Mouse (Mus musculus): Measurements from ENCODE around the gene Bmx. TPM values are rescaled to one million over a fixed set of nuclear protein-coding genes. Genes with fewer than 3 reads are reported as not detected.

Gene Bmx
- polyA plus RNA-seq (2012) = not detected in 2 replicates

GRCm38 (mm10) chrX:164258057-164258456, at the start of gene Bmx:
TSS of gene Bmx (minus strand) at chrX:164258193.
- TF ChIP-seq GATA1 (IDR thresholded peaks at IDR 0.05; ENCODE audit: low read length) = no peak

GRCm38 (mm10) chrX:164306250-164306649, 48.3 kb upstream of the Bmx start:
- TF ChIP-seq GATA1 (IDR thresholded peaks at IDR 0.05; ENCODE audit: low read length) = no peak

DNA sequence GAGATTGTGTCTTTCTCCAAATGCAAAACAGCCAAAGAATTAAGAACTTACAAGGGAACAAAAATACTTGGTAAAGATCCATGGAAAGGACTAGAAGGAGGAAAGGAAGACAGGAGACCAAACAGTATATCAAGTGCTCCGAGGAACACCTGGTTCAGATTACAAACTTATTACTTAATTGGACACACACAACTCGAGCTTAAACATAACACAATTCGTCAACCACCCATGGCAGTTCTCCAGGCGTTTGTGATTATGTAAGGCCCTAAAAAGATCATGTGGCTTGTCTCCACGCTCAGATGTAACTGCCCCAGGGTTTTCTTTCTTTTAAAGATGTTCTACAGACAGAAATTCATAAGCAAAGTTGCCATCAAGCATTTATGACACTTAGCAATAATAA, 33.2 kb upstream of the Bmx start:
- TF ChIP-seq GATA1 (IDR thresholded peaks at IDR 0.05; ENCODE audit: low read length) = no peak

DNA sequence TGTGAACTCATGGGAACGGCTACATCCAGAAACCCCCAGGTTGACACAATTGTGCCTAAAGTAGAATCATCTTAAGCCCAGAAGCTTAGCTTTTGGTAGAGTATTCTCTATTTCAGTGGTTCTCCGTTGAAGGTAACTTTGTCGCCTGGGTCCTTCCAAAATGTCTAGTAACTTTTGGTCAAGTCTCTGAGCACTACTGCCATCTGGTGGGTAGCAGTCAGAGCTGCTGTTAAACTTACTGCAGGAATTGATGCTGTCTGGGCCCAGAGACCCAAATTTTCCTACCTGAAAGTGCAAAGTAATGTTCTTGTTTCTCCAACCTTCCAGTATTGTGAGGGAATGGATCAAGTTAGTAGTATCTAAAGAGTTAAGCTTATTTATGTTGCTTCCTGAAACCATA, 29.1 kb upstream of the Bmx start:
- no peak for TF ChIP-seq GATA1 (IDR thresholded peaks at IDR 0.05; ENCODE audit: low read length)

DNA sequence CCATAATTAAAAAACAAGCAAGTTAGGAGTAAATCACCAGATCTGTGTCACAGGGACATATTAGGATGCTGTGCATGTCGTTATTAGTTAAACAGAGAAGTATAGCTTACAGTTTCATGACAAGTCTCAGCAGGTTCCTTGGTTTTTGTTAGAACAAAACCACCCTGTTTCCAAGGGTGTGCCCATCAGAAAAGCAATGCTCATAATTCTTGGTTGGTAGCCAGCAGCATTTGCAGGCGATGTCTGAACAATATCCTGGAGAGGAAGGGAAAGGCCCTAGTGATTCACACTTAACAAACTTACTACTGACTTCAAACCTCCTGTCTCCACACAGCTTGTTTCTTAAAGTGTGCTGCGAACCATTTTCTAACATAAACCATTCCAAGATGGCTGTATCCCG, 25.8 kb upstream of the Bmx start:
- TF ChIP-seq GATA1 (IDR thresholded peaks at IDR 0.05; ENCODE audit: low read length) = no peak

GRCm38 (mm10) chrX:164280918-164281647, 23.1 kb upstream of the Bmx start:
- no peak for TF ChIP-seq GATA1 (IDR thresholded peaks at IDR 0.05; ENCODE audit: low read length)

GRCm38 (mm10) chrX:164275536-164275935, 17.5 kb upstream of the Bmx start:
- no peak for TF ChIP-seq GATA1 (IDR thresholded peaks at IDR 0.05; ENCODE audit: low read length)

DNA sequence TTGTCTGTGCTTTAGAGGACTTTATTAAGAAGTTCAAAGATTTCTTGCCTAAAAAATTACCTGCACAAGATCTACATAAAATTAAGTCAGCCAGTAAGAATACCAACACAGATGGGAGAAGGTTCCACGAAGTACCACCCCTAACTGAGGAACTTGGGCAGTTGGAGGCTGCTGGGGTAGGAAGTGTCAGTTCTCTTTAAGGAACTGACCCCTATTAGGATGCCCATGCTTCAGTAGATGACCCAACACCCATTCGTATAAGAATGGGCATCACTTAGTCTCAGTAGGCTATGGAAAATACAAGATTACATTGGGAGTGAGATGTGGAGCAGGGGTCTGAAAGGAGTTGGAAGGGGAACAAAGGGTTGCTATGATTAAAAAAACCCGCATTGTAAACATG, 12.6 kb upstream of the Bmx start:
- no peak for TF ChIP-seq GATA1 (IDR thresholded peaks at IDR 0.05; ENCODE audit: low read length)

GRCm38 (mm10) chrX:164269285-164269761, 11.3 kb upstream of the Bmx start, which contains the start of gene Pir:
TSS of gene Pir (plus strand) at chrX:164269371.
- TF ChIP-seq GATA1 (IDR thresholded peaks at IDR 0.05; ENCODE audit: low read length) = no peak

- TF ChIP-seq GATA1 (IDR thresholded peaks at IDR 0.05; ENCODE audit: low read length) = no peak
These were observed 6.9 kb upstream of the Bmx start for GRCm38 (mm10) chrX:164264861-164265260.

DNA sequence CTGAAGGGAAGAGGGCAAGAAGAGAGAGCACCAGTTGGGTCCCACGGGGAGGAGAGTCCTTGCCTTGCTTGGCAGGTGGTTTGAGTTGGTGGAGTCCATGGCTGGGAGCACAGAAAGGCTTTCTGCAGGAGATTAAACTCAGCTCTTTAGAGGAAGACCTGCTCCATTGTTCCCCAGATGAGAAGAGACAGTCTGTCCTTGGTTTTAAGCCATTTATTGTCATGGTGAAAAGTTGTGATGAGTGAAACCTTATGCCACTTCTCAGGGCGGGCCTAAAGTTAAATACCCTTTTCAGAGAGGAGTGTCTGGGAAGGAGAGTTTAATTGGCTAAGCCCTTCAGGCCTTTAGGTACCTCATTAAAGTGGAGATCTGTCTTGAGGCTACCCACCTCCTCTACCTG, 4.3 kb upstream of the Bmx start:
- no peak for TF ChIP-seq GATA1 (IDR thresholded peaks at IDR 0.05; ENCODE audit: low read length)

GRCm38 (mm10) chrX:164258662-164259061, 669 bp upstream of the Bmx start:
- no peak for TF ChIP-seq GATA1 (IDR thresholded peaks at IDR 0.05; ENCODE audit: low read length)

DNA sequence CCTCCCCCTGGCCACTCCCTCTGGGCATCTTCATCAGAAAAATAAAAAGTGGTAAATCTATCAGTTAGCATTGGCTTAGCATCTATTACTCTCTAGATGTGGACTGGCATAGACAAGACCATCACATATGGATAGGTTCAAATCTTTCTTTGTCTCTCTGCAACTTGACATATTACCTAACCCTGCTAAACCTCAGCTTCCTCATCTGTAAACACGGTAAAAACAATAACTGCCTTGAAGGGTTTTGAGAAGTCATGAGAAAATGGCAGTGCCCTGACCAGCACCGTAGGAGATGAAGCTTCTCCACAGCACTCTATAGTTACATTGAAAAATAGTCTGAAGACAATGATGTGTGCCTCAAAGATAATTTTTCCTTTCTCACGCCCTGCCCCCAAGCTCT, 1.5 kb downstream of the Bmx start:
- no peak for TF ChIP-seq GATA1 (IDR thresholded peaks at IDR 0.05; ENCODE audit: low read length)

DNA sequence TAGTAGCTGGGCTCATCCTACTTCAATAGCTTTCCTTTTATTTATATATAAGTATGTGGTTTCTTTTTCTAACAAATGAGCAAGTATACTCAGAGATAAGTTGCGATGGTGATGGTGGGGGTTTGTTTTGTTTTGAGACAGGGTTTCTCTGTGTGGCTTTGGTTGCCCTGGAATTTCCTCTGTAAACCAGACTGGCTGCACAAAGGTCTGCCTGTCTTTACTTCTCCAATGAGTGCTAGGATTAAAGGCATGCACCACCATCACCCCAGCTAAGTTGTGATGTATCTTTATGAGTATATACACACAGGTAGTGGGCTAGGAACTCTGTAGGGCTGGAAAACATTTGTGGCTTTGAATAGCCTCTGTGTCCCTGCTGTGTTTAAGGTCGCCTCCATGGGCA, 11.3 kb downstream of the Bmx start:
- no peak for TF ChIP-seq GATA1 (IDR thresholded peaks at IDR 0.05; ENCODE audit: low read length)

DNA sequence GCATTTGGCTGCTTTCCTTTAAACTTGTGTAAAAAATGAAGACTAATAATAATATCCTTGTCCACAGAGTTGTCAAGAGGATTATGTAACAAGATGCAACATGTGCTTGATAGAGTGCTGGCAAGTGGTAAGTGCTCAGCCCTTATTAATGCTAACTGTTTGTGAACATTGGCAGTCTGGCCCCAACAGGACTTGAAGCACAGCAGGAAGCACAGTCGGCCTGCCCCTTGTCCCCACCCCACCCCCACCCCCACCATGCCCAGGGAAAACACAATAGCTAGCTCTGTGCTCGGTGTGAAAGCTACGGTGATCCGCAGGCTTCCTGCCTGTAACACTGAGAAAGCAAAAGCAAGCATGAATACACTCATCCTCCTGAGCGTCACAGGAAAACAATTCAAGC, 12.3 kb downstream of the Bmx start:
- no peak for TF ChIP-seq GATA1 (IDR thresholded peaks at IDR 0.05; ENCODE audit: low read length)

DNA sequence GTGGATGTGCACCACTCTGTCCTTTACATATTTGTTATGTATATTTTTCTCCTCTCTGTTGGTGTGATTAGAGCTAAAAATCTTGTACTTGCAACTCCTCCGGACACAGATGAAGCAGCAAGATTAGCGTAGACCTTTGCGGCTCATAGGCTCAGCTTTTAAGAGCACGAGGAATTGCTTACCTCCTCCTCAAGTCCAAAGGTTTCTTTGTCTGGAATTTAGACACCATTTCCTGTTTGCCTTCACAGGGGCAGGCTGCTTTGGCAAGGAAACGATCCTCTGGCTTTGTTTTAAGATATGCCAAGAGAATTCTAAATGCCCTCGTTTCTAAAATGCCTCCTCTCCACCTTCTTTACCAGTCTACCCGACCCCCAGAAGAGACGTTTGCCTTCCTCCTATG, 24.6 kb downstream of the Bmx start:
- TF ChIP-seq GATA1 (IDR thresholded peaks at IDR 0.05; ENCODE audit: low read length) = no peak

DNA sequence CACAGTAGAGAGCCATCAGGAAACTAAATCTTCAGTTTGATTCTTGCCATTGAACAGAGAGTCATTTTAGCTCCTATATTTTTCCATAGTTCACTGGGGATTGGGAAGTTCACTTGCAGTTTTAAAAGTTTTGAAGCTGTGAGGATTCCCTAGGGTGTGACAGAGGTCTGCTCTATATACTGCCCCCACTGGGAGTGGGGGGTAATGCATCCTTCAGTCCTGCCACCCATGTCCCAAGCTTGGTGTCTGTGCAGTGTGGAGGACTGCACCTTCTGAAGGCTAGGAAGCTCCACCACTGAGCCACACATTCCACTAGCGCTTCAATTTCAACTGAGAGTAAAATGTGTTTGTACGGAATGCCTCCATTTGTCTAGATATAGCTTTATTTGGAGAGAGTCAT, 36.0 kb downstream of the Bmx start:
- TF ChIP-seq GATA1 (IDR thresholded peaks at IDR 0.05; ENCODE audit: low read length) = no peak
